Mouse (Mus musculus): ENCODE data around the gene Batf. TPM values are rescaled to one million over a fixed set of nuclear protein-coding genes. Genes with fewer than 3 reads are reported as not detected.

The Batf gene
- polyA plus RNA-seq, 1 experiment: 0.06 TPM

- Histone ChIP-seq H3ac (ENCODE audit: control insufficient read depth, insufficient read length, low read depth) (no peak overlapping the region), H3K4me3 (ENCODE audit: insufficient read depth, poor library complexity, severe bottlenecking) (no peak overlapping the region), H3K36me3 (ENCODE audit: control insufficient read depth, insufficient read depth) (peaks cover 68% of the 10 kb centered on the region), H3K79me2 (ENCODE audit: control insufficient read depth, insufficient read depth) (no peaks in the 10 kb centered on the region), H3K79me3 (ENCODE audit: low read depth) (no peaks in the 10 kb centered on the region), H3K27me3 (ENCODE audit: control insufficient read depth, insufficient read depth, insufficient read length) (no peaks in the 10 kb centered on the region)
- TF ChIP-seq FOSL1 (IDR thresholded peaks at IDR 0.05; ENCODE audit: insufficient read depth, low read length, poor library complexity, severe bottlenecking) (no peak), CEBPB (IDR thresholded peaks at IDR 0.05; ENCODE audit: low read depth) (no peak), USF1 (IDR thresholded peaks at IDR 0.05; ENCODE audit: low read depth) (no peak), MYOG (IDR thresholded peaks at IDR 0.05; ENCODE audit: control insufficient read depth, extremely low read depth, insufficient read length) (no peak), MAX (IDR thresholded peaks at IDR 0.05) (no peak), MYOD1 (IDR thresholded peaks at IDR 0.05; ENCODE audit: control insufficient read depth, insufficient read length, low read depth) (no peak), CTCF (IDR thresholded peaks at IDR 0.05; ENCODE audit: control insufficient read depth, insufficient read depth, insufficient read length) (no peak)
These were observed 45.5 kb upstream of the Batf start for GRCm38 (mm10) chr12:85640852-85641563.

DNA sequence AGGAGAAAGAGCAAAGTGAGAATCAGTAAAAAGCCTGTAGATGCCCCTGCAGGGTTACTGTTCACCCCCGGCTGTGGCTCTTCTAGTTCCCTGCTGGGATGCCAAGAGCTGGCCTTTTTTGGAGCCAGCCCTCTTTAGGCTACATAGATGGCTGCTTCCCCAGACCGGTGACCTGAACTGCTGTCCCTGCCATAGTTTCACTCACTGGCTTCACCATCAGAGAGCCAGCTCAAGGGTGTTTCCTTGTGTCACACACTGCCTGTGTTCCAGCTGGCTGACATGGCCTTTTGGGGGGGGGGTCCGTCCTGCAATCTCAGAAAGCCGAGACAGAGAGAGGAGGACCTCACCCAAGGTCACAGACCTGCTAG is 44.9 kb upstream of the Batf start:
- Histone ChIP-seq H3ac (ENCODE audit: control insufficient read depth, insufficient read length, low read depth) (no peak overlapping the region), H3K4me3 (ENCODE audit: insufficient read depth, poor library complexity, severe bottlenecking) (no peak overlapping the region), H3K79me3 (ENCODE audit: low read depth) (no peaks in the 10 kb centered on the region), H3K36me3 (ENCODE audit: control insufficient read depth, insufficient read depth) (peaks cover 63% of the 10 kb centered on the region), H3K27me3 (ENCODE audit: control insufficient read depth, insufficient read depth, insufficient read length) (no peaks in the 10 kb centered on the region), H3K79me2 (ENCODE audit: control insufficient read depth, insufficient read depth) (no peaks in the 10 kb centered on the region)
- TF ChIP-seq USF1 (IDR thresholded peaks at IDR 0.05; ENCODE audit: low read depth): no peak
- TF ChIP-seq MAX (IDR thresholded peaks at IDR 0.05): no peak
- no peak for TF ChIP-seq FOSL1 (IDR thresholded peaks at IDR 0.05; ENCODE audit: insufficient read depth, low read length, poor library complexity, severe bottlenecking)
- no peak for TF ChIP-seq MYOG (IDR thresholded peaks at IDR 0.05; ENCODE audit: control insufficient read depth, extremely low read depth, insufficient read length)
- TF ChIP-seq MYOD1 (IDR thresholded peaks at IDR 0.05; ENCODE audit: control insufficient read depth, insufficient read length, low read depth): no peak
- TF ChIP-seq CTCF (IDR thresholded peaks at IDR 0.05; ENCODE audit: control insufficient read depth, insufficient read depth, insufficient read length): no peak
- TF ChIP-seq CEBPB (IDR thresholded peaks at IDR 0.05; ENCODE audit: low read depth): no peak

GRCm38 (mm10) chr12:85643735-85644134 is 42.7 kb upstream of the Batf start:
- H3K79me3 ChIP-seq (ENCODE audit: low read depth): no peaks in the 10 kb centered on the region
- no peaks in the 10 kb centered on the region for H3K79me2 ChIP-seq (ENCODE audit: control insufficient read depth, insufficient read depth)
- no peak overlapping the region for H3K4me3 ChIP-seq (ENCODE audit: insufficient read depth, poor library complexity, severe bottlenecking)
- H3K27me3 ChIP-seq (ENCODE audit: control insufficient read depth, insufficient read depth, insufficient read length): no peaks in the 10 kb centered on the region
- no peak overlapping the region for H3ac ChIP-seq (ENCODE audit: control insufficient read depth, insufficient read length, low read depth)
- H3K36me3 ChIP-seq (ENCODE audit: control insufficient read depth, insufficient read depth): peaks cover 50% of the 10 kb centered on the region
- peak; percentile 44 for TF ChIP-seq CEBPB (IDR thresholded peaks at IDR 0.05; ENCODE audit: low read depth)
- TF ChIP-seq MYOD1 (IDR thresholded peaks at IDR 0.05; ENCODE audit: control insufficient read depth, insufficient read length, low read depth): no peak

DNA sequence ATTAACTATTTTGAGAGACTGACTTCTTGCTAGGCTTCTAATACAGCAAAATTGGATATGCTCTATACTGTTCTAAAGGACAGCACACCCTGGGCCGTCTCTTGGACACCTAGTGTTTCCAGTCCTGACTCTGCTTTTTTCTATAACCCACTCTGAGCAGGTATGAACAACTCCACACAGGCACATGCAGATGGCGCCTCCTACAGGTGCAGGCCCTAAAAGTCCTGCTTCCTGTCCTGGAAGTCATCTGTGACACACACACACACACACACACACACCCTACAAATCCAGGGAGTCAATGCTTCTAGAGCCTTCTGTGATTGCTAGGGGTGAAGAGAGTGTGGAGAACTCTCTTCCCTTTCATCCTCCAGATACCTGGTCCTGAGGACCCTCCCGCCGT is 40.8 kb upstream of the Batf start:
- Histone ChIP-seq H3K79me3 (ENCODE audit: low read depth) (no peaks in the 10 kb centered on the region), H3K36me3 (ENCODE audit: control insufficient read depth, insufficient read depth) (peaks cover 34% of the 10 kb centered on the region), H3K79me2 (ENCODE audit: control insufficient read depth, insufficient read depth) (no peaks in the 10 kb centered on the region), H3K4me3 (ENCODE audit: insufficient read depth, poor library complexity, severe bottlenecking) (no peak overlapping the region), H3ac (ENCODE audit: control insufficient read depth, insufficient read length, low read depth) (no peak overlapping the region), H3K27me3 (ENCODE audit: control insufficient read depth, insufficient read depth, insufficient read length) (no peaks in the 10 kb centered on the region)
- no peak for TF ChIP-seq MYOD1 (IDR thresholded peaks at IDR 0.05; ENCODE audit: control insufficient read depth, insufficient read length, low read depth)
- no peak for TF ChIP-seq MAX (IDR thresholded peaks at IDR 0.05)
- TF ChIP-seq CEBPB (IDR thresholded peaks at IDR 0.05; ENCODE audit: low read depth): no peak
- TF ChIP-seq USF1 (IDR thresholded peaks at IDR 0.05; ENCODE audit: low read depth): no peak
- TF ChIP-seq CTCF (IDR thresholded peaks at IDR 0.05; ENCODE audit: control insufficient read depth, insufficient read depth, insufficient read length): no peak
- TF ChIP-seq FOSL1 (IDR thresholded peaks at IDR 0.05; ENCODE audit: insufficient read depth, low read length, poor library complexity, severe bottlenecking): no peak
- no peak for TF ChIP-seq MYOG (IDR thresholded peaks at IDR 0.05; ENCODE audit: control insufficient read depth, extremely low read depth, insufficient read length)

- TF ChIP-seq MAX (IDR thresholded peaks at IDR 0.05): no peak
- TF ChIP-seq CTCF (IDR thresholded peaks at IDR 0.05; ENCODE audit: control insufficient read depth, insufficient read depth, insufficient read length): peak; percentile 21
- TF ChIP-seq USF1 (IDR thresholded peaks at IDR 0.05; ENCODE audit: low read depth): no peak
- no peak for TF ChIP-seq MYOG (IDR thresholded peaks at IDR 0.05; ENCODE audit: control insufficient read depth, extremely low read depth, insufficient read length)
These were observed 39.1 kb upstream of the Batf start for GRCm38 (mm10) chr12:85647346-85647745.

DNA sequence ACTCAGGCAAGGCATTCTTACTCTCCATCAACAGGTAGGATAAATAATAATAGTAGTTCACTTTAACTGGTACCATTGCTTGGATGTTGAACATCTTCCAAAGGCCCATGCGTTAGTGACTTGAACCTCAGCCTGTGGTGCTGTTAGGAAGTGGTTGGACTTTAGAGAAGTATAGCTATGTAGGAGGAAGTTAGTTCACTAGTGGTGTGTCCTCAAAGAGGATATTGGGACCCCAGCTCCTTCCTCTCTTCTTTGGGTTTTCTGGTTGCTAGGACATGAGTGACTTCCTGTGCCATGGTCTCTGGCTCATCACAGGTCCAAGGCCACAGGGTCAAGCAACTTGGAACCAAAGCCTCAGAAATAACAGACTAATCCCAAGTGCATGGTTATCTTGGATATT is 38.5 kb upstream of the Batf start:
- H3K27me3 ChIP-seq (ENCODE audit: control insufficient read depth, insufficient read depth, insufficient read length): no peaks in the 10 kb centered on the region
- H3K4me3 ChIP-seq (ENCODE audit: insufficient read depth, poor library complexity, severe bottlenecking): no peak overlapping the region
- H3K79me2 ChIP-seq (ENCODE audit: control insufficient read depth, insufficient read depth): no peaks in the 10 kb centered on the region
- TF ChIP-seq MYOG (IDR thresholded peaks at IDR 0.05; ENCODE audit: control insufficient read depth, extremely low read depth, insufficient read length) (no peak), MYOD1 (IDR thresholded peaks at IDR 0.05; ENCODE audit: control insufficient read depth, insufficient read length, low read depth) (no peak)
- H3K36me3 ChIP-seq (ENCODE audit: control insufficient read depth, insufficient read depth): peaks cover 12% of the 10 kb centered on the region
- H3K79me3 ChIP-seq (ENCODE audit: low read depth): no peaks in the 10 kb centered on the region
- H3ac ChIP-seq (ENCODE audit: control insufficient read depth, insufficient read length, low read depth): no peak overlapping the region

More at GRCm38 (mm10) chr12:85647346-85647745, 39.1 kb upstream of the Batf start:
- no peak overlapping the region for H3ac ChIP-seq (ENCODE audit: control insufficient read depth, insufficient read length, low read depth)
- no peak overlapping the region for H3K4me3 ChIP-seq (ENCODE audit: insufficient read depth, poor library complexity, severe bottlenecking)
- H3K79me2 ChIP-seq (ENCODE audit: control insufficient read depth, insufficient read depth): no peaks in the 10 kb centered on the region
- no peaks in the 10 kb centered on the region for H3K79me3 ChIP-seq (ENCODE audit: low read depth)
- peaks cover 18% of the 10 kb centered on the region for H3K36me3 ChIP-seq (ENCODE audit: control insufficient read depth, insufficient read depth)
- no peaks in the 10 kb centered on the region for H3K27me3 ChIP-seq (ENCODE audit: control insufficient read depth, insufficient read depth, insufficient read length)

All from C2C12 (cell line).